Mouse (Mus musculus): ENCODE results near the gene Map3k12.

Gene Map3k12

GRCm38 (mm10) chr15:102460971-102461370 lies 55.9 kb downstream of the Map3k12 start:
- DNase-seq (ENCODE audit: inconsistent age in 2 of 2, low spot score in 1 of 2) = no peak

GRCm38 (mm10) chr15:102460409-102460808 lies 56.5 kb downstream of the Map3k12 start:
- peak in 1 of 2 experiments; percentile 69 for DNase-seq (ENCODE audit: inconsistent age in 2 of 2, low spot score in 1 of 2)

DNA sequence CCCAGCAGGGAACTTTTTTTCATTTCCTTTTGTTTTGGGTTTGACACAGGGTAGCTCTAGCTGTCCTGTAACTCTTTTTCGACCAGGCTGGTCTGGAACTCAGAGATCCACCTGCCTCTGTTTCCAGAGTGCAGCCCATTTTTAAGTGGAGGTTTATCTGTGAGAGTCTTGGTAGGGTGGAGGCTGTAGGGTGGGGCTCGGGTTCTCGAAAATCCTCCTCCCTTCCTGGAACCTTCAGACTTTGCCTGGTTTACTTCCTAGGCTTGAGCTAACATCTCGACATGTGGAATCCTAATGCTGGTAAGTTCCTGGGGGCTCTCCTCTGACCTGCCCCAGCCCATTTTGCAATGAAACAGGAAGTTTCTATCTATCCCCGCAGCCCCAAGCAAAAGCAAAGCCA lies 57.0 kb downstream of the Map3k12 start:
- peak in 1 of 2 experiments; percentile 43 for DNase-seq (ENCODE audit: inconsistent age in 2 of 2, low spot score in 1 of 2)

DNA sequence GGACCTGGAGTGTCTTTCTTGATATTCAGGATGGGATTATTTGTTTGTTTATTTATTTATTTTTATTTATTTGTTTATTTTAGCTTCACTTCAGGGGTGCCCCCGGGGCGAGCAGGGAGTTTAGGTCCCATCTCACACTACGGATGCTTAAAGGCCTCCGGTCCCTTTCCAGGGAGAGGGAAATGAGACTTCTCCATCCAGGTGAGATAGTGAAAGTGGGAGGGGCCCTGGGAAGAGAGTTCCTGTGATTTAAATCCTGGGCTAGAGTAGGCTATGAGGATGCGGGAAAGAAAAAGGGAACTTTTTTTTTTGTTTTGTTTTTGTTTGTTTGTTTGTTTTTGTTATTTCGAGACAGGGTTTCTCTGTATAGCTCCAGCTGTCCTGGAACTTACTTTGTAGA lies 57.5 kb downstream of the Map3k12 start:
- DNase-seq (ENCODE audit: inconsistent age in 2 of 2, low spot score in 1 of 2) = no peak

DNA sequence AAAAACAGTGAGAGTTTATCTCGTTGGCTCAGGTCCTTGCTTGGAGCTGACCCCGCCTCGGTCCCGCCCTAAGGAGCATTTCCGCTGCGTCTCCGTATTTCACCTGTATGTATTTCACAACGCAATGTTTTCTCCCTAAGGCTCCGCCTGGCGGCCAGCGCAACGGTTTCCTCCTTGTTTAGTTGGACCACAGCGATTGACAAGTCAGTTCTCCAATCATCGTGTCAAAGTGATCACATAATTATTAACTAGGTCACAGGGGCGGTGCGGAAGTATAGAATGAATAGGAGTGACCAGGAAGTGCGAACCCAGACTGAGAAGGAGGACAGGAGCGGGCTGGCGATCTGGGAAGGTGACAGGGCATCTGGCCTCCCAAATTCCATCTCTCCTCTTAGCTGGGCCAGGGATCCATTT lies 58.0 kb downstream of the Map3k12 start, which contains the start of gene Prr13:
Prr13 (plus strand) TSS at position 125 of the 414 bp plus-strand sequence.
- DNase-seq (ENCODE audit: inconsistent age in 2 of 2, low spot score in 1 of 2) = peak; percentile 92 to 98

- peak in 1 of 2 experiments; percentile 58 for DNase-seq (ENCODE audit: inconsistent age in 2 of 2, low spot score in 1 of 2)
These were observed 58.7 kb downstream of the Map3k12 start for GRCm38 (mm10) chr15:102458050-102458736.

GRCm38 (mm10) chr15:102455993-102456392 lies 60.9 kb downstream of the Map3k12 start:
- DNase-seq (ENCODE audit: inconsistent age in 2 of 2, low spot score in 1 of 2) = peak in 1 of 2 experiments; percentile 63

DNA sequence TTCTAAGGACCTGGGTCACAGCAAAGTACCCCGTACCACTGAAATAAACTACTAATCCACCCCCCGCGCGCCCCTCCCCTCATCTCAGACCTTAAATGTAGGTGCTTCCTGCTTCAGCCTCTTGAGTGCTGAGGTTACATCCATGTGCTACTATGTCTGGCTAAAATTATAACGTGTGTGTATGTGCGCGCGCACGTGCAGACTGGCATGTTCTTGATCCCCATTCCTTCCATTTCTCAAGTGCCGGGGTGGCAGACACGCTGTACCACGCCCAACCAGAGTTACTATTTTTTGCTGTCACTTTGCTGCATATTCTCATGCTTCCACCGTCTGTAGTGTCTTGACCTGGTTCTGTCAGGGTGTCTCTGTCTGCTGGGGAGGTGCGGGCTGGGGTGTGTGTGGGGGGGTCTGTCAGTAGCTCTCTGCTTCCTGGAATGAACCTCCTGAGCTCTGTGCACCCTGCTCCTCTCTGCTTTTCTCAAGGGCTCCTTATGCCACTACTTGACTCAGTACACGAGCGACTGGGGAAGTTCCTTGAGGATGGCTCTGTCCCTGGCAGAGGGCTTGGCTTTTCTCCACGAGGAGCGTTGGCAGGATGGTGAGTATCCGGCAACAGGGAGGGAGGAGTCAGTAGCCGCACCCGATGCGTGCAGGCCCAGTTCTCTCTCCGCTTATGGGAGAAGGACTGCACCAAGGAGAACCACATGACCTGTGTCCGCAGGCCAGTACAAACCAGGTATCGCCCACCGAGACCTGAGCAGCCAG lies 65.0 kb downstream of the Map3k12 start:
- DNase-seq (ENCODE audit: inconsistent age in 2 of 2, low spot score in 1 of 2) = peak in 1 of 2 experiments; percentile 50

DNA sequence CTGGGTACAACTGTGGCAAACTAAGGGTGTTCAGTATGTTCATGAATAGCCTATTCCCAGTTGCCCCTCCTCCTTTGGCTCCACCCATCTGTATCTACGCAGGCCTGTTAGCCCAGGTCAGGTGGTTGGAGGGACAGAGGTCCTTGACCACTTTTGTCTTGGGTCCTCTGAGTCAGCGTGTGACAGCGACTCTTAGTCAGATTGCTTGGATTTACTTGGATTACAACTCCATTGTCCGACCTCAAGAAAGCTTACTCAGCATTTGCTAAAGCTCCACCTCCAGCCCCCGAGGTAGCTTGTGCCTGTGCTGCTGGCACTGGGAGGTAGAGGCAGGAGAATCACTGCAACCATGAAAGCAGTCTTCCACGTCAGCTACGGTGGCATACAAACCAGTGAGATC lies 65.9 kb downstream of the Map3k12 start:
- DNase-seq (ENCODE audit: inconsistent age in 2 of 2, low spot score in 1 of 2) = peak; percentile 81 to 89

- DNase-seq (ENCODE audit: inconsistent age in 2 of 2, low spot score in 1 of 2) = no peak
These were observed 67.5 kb downstream of the Map3k12 start for GRCm38 (mm10) chr15:102449366-102449765.
